Mouse (Mus musculus) midbrain, embryonic 16.5 days (tissue): Measurements from ENCODE around the gene Wnt7a. TPM values are rescaled to one million over a fixed set of nuclear protein-coding genes. Genes with fewer than 3 reads are reported as not detected.

Experiments used
- ATAC-seq: fragments of 200-750 bp; cut with Nextera tagmentation; 2 replicates; pipeline ENCODE4 v1.8.0; 2017; ENCODE audit warnings: moderate TSS enrichment
- H3K27ac ChIP-seq: fragments of 300-500 bp; sonication (generic); 2 replicates; pipeline ENCODE4 v1.5.1; 2014; ENCODE audit warnings: mild to moderate bottlenecking, low read length, mixed read lengths
- H3K27me3 ChIP-seq: fragments of 300-500 bp; sonication (generic); 2 replicates; pipeline ENCODE4 v1.6.1; 2014; ENCODE audit warnings: low read depth, low read length, mixed read lengths; ENCODE audit not compliant: control insufficient read depth, insufficient read depth
- H3K36me3 ChIP-seq: fragments of 300-500 bp; sonication (generic); 2 replicates; pipeline ENCODE4 v1.6.1; 2014; ENCODE audit warnings: mild to moderate bottlenecking, low read length, moderate library complexity, mixed read lengths; ENCODE audit not compliant: control insufficient read depth, insufficient read depth
- H3K4me1 ChIP-seq: fragments of 300-500 bp; sonication (generic); 2 replicates; pipeline ENCODE4 v1.6.1; 2014; ENCODE audit warnings: mild to moderate bottlenecking, low read length, mixed read lengths; ENCODE audit not compliant: control insufficient read depth, insufficient read depth
- H3K4me2 ChIP-seq: fragments of 300-500 bp; sonication (generic); 2 replicates; pipeline ENCODE4 v1.6.1; 2014; ENCODE audit warnings: mild to moderate bottlenecking, low read length, mixed read lengths
- H3K4me3 ChIP-seq: fragments of 300-500 bp; sonication (generic); 2 replicates; pipeline ENCODE4 v1.5.1; 2014; ENCODE audit warnings: low read depth, mild to moderate bottlenecking, low read length, moderate library complexity, mixed read lengths
- H3K9ac ChIP-seq: fragments of 300-500 bp; sonication (generic); 2 replicates; pipeline ENCODE4 v1.6.1; 2014; ENCODE audit warnings: low read depth, low read length, mixed read lengths
- H3K9me3 ChIP-seq: fragments of 300-500 bp; sonication (generic); replicated peaks from 2 replicates; pipeline ENCODE4 v1.6.1; 2014; ENCODE audit warnings: mild to moderate bottlenecking, low read length, mixed read lengths; ENCODE audit not compliant: control insufficient read depth, poor library complexity, severe bottlenecking
- WGBS: fragments of 180-500 bp; shearing (Covaris S2); extraction: QIAGEN DNeasy Blood & Tissue Kit; methylation state at CpG from one replicate; pipeline ENCODE4 v1.1.7; 2014; 5-methylcytosine and 5-hydroxymethylcytosine counted together
- polyA plus RNA-seq: library from polyadenylated mRNA; unstranded; fragments of >200 nt; fragmentation: Nextera tagmentation; extraction: Ambion mirVana; gene quantifications from 2 replicates; pipeline ENCODE4 v1.2.1, GENCODE M21; 2015

Gene Wnt7a
- polyA plus RNA-seq, 1 experiment from 2014 or later, result 10.8 TPM

DNA sequence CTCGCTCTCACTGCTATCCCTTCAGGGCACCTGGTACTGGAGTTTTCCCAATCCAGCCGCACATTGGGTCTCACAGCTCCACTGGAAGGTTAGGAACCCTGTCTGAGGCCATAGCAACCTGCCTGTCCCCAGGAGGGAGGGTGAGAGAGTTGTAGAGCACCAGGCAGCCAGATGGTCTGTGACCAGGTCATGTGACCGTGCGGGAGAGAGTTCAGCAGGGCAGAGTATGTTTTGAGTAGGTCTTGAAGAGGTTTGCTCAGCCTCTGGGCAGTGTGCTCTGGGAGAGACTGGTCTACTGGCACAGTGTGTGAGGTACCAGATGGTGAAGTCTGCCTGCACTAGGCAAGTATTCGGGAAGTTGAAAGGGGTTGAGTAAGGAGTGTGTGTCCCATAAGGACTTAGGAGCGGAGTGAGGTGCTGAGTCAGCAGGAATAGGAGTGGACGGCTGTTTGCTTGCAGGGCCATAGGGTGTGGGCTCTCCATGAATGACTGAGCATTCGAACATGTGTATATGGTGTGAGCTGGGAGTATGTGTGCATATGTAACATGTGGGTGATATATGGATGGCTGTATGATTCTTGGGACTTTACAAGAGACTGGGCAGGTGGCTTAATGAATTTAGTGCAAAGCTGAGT, 71.4 kb downstream of the Wnt7a start:
- H3K27ac ChIP-seq, result no peak overlapping the region
- 77% methylated on average over 8 of the region's 8 CpGs for WGBS
- no peaks in the 10 kb centered on the region for H3K36me3 ChIP-seq
- no peak overlapping the region for H3K4me2 ChIP-seq
- H3K4me1 ChIP-seq, result no peaks in the 10 kb centered on the region
- no peaks in the 10 kb centered on the region for H3K27me3 ChIP-seq
- H3K4me3 ChIP-seq, result no peak overlapping the region
- H3K9ac ChIP-seq, result no peak overlapping the region
- 0 out of 2 replicates have a peak, but pooled peaks have one; percentile 27 for ATAC-seq
- no peaks in the 10 kb centered on the region for H3K9me3 ChIP-seq

DNA sequence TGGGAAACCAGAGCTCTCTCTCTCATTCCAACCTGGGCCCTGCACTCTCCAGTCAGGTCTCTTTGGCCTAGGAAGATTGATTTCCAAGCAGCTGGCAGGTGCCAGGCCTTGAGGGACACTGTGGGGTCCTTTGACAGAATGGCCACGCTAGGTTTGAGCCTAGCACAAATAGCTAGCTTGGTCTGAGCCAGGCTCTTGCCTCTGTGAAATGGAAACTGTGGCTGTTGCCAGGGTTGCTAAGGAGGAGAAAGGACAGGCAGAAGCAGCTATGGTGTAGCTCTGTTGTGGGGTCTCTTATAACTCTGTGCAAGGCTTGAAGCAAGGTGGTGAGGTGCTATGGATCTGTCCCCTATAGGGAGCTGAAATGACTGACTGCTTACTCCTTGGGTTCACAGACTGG, 75.7 kb downstream of the Wnt7a start:
- WGBS, result 64% methylated on average over 1 of the region's 1 CpGs
- no peak overlapping the region for H3K9ac ChIP-seq
- H3K36me3 ChIP-seq, result no peaks in the 10 kb centered on the region
- no peak for ATAC-seq
- no peaks in the 10 kb centered on the region for H3K27me3 ChIP-seq
- no peak overlapping the region for H3K4me3 ChIP-seq
- H3K27ac ChIP-seq, result no peak overlapping the region
- no peaks in the 10 kb centered on the region for H3K9me3 ChIP-seq
- no peak overlapping the region for H3K4me2 ChIP-seq
- no peaks in the 10 kb centered on the region for H3K4me1 ChIP-seq

- ATAC-seq, result no peak
- Histone ChIP-seq H3K36me3 (no peaks in the 10 kb centered on the region), H3K27ac (no peak overlapping the region), H3K9ac (no peak overlapping the region), H3K4me2 (no peak overlapping the region), H3K27me3 (no peaks in the 10 kb centered on the region), H3K9me3 (no peaks in the 10 kb centered on the region), H3K4me3 (no peak overlapping the region), H3K4me1 (peaks cover 3% of the 10 kb centered on the region; the same call in 1 of the 2 replicates)
- 69% methylated on average over 8 of the region's 8 CpGs for WGBS
Measured at GRCm38 (mm10) chr6:91331886-91332285, 79.3 kb downstream of the Wnt7a start.

DNA sequence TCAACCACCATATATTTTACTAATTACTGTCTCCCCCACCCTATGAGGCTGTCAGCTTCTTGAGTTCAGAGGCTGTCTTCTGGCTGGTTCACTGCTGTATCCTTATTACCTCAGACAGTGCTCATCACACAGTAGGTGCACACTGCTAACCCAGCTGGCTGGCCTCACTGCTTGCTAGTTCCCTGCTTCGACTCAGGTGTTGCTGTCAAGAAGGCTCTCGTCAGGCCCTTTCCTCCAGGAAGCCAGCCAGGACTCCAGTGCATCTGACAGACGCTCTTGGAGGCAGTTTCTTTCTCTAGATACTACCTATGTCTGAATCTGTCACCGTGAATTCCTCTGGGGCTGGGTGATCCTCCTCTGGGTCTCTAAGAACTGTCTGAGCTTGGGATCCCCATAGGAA, 85.6 kb downstream of the Wnt7a start:
- H3K4me1 ChIP-seq, result peaks cover 7% of the 10 kb centered on the region; the same call in 1 of the 2 replicates
- no peak overlapping the region for H3K4me3 ChIP-seq
- no peak overlapping the region for H3K27ac ChIP-seq
- no peaks in the 10 kb centered on the region for H3K27me3 ChIP-seq
- H3K36me3 ChIP-seq, result no peaks in the 10 kb centered on the region
- H3K4me2 ChIP-seq, result no peak overlapping the region
- no peak for ATAC-seq
- H3K9me3 ChIP-seq, result no peaks in the 10 kb centered on the region
- no peak overlapping the region for H3K9ac ChIP-seq
- 88% methylated on average over 4 of the region's 4 CpGs for WGBS

- 0 out of 2 replicates have a peak overlapping the region, but pooled peaks have one; percentile 10 for H3K27ac ChIP-seq
- H3K9ac ChIP-seq, result no peak overlapping the region
- H3K9me3 ChIP-seq, result no peaks in the 10 kb centered on the region
- no peak overlapping the region for H3K4me3 ChIP-seq
- 70% methylated on average over 11 of the region's 11 CpGs for WGBS
- H3K4me1 ChIP-seq, result peaks cover 7% of the 10 kb centered on the region; the same call in 1 of the 2 replicates
- no peak for ATAC-seq
- no peak overlapping the region for H3K4me2 ChIP-seq
- H3K27me3 ChIP-seq, result no peaks in the 10 kb centered on the region
- no peaks in the 10 kb centered on the region for H3K36me3 ChIP-seq
Measured at GRCm38 (mm10) chr6:91324752-91325151, 86.4 kb downstream of the Wnt7a start.

DNA sequence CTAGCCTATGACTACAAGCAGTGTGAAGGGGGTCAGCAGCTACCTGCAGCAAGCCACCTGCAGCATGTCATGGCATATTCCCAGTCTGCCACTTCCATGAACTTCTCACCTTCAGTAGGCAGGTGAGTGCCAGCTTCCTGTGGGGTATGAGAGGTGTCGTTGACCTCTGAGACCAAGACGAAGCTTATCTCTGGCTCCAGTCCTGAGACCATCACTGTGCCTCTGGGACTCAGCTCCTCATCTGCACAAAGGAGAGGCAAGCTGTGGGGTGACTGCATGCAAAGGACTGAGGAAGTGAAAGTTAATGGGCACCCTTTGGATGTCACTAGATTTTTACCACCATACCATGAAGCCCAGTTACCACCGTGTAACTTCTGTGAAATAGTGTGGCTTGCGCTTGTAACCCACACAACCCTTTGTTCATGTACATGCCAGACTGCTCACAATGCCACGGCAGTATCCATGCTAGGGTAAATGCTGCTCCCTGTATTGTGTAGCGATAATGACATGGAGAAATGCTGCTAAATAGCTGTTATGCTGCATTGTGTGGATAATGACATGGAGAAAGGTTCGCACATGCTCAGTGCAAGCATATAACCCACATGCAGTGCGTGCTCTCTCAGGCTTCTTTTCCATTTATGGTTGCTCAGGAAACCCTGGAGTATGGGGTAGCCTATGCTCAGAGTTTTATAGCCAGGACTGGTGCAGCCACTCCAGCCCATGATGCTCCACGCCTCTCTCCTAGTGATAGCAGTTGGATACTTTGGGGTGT, 89.0 kb downstream of the Wnt7a start:
- peak overlapping the region; percentile 58 for H3K27ac ChIP-seq
- peaks cover 4% of the 10 kb centered on the region; the same call in 1 of the 2 replicates for H3K9me3 ChIP-seq
- WGBS, result 68% methylated on average over 9 of the region's 9 CpGs
- no peaks in the 10 kb centered on the region for H3K36me3 ChIP-seq
- H3K4me2 ChIP-seq, result no peak overlapping the region
- no peaks in the 10 kb centered on the region for H3K27me3 ChIP-seq
- ATAC-seq, result peak; percentile 72
- H3K9ac ChIP-seq, result no peak overlapping the region
- H3K4me3 ChIP-seq, result no peak overlapping the region
- H3K4me1 ChIP-seq, result peaks cover 4% of the 10 kb centered on the region; the same call in 1 of the 2 replicates

Other genes starting within 250 kb of the Wnt7a start
- gene Fbln2, start 198.9 kb downstream of the Wnt7a start, polyA plus RNA-seq, result 11.9 and 12.5 TPM in 2 replicates
- gene Chchd4, start 62.2 kb upstream of the Wnt7a start, polyA plus RNA-seq, result 41.1 and 43.8 TPM in 2 replicates
- gene Tmem43, start 62.3 kb upstream of the Wnt7a start, polyA plus RNA-seq, result 57.0 and 61.7 TPM in 2 replicates
- 18.6 and 20.4 TPM in 2 replicates for gene Xpc, start 104.5 kb upstream of the Wnt7a start, polyA plus RNA-seq
- 129 and 135 TPM in 2 replicates for gene Lsm3, start 104.6 kb upstream of the Wnt7a start, polyA plus RNA-seq